Mouse (Mus musculus) midbrain, embryonic 15.5 days (tissue): ENCODE measurements around the gene Gp2. TPM values are rescaled to one million over a fixed set of nuclear protein-coding genes. Genes with fewer than 3 reads are reported as not detected.

Experiments
- ATAC-seq: fragments of 200-750 bp; cut with Nextera tagmentation; replicated peaks from 2 replicates; pipeline ENCODE4 v1.8.0; 2017; ENCODE audit warnings: moderate TSS enrichment
- H3K27ac ChIP-seq: fragments of 300-500 bp; sonication (generic); 2 replicates; pipeline ENCODE4 v1.5.1; 2015; ENCODE audit warnings: mild to moderate bottlenecking, inconsistent platforms
- H3K27me3 ChIP-seq: fragments of 300-500 bp; sonication (generic); replicated peaks from 2 replicates; pipeline ENCODE4 v1.6.1; 2015; ENCODE audit warnings: inconsistent platforms
- H3K36me3 ChIP-seq: fragments of 300-500 bp; sonication (generic); replicated peaks from 2 replicates; pipeline ENCODE4 v1.6.1; 2015; ENCODE audit warnings: inconsistent platforms
- H3K4me1 ChIP-seq: fragments of 300-500 bp; sonication (generic); 2 replicates; pipeline ENCODE4 v1.6.1; 2015; ENCODE audit warnings: inconsistent platforms
- H3K4me2 ChIP-seq: fragments of 300-500 bp; sonication (generic); 2 replicates; pipeline ENCODE4 v1.6.1; 2015; ENCODE audit warnings: inconsistent platforms, mild to moderate bottlenecking, moderate library complexity
- H3K4me3 ChIP-seq: fragments of 300-500 bp; sonication (generic); 2 replicates; pipeline ENCODE4 v1.5.1; 2015; ENCODE audit warnings: mild to moderate bottlenecking, inconsistent platforms
- H3K9ac ChIP-seq: fragments of 300-500 bp; sonication (generic); 2 replicates; pipeline ENCODE4 v1.6.1; 2015; ENCODE audit warnings: mild to moderate bottlenecking, inconsistent platforms
- H3K9me3 ChIP-seq: fragments of 300-500 bp; sonication (generic); 2 replicates; pipeline ENCODE4 v1.6.1; 2016; ENCODE audit warnings: inconsistent platforms
- WGBS: fragments of 180-500 bp; shearing (Covaris S2); methylation state at CpG from one replicate; pipeline ENCODE4 v1.1.7; 2015; ENCODE audit warnings: mixed read lengths; 5-methylcytosine and 5-hydroxymethylcytosine counted together
- polyA plus RNA-seq: library from polyadenylated mRNA; unstranded; fragments of >200 nt; fragmentation: Nextera tagmentation; extraction: Ambion mirVana; gene quantifications from 2 replicates; pipeline ENCODE4 v1.2.1, GENCODE M21; 2015

The Gp2 gene
- polyA plus RNA-seq, 1 experiment from 2014 or later: not detected

- H3K36me3 ChIP-seq: no peaks in the 10 kb centered on the region
- H3K4me2 ChIP-seq: no peak overlapping the region
- H3K27ac ChIP-seq: no peak overlapping the region
- no peaks in the 10 kb centered on the region for H3K9me3 ChIP-seq
- WGBS: 74% methylated on average over 13 of the region's 13 CpGs
- H3K9ac ChIP-seq: no peak overlapping the region
- no peak overlapping the region for H3K4me3 ChIP-seq
- H3K4me1 ChIP-seq: no peaks in the 10 kb centered on the region
- ATAC-seq: no peak
- no peaks in the 10 kb centered on the region for H3K27me3 ChIP-seq
Measured at GRCm38 (mm10) chr7:119394050-119394732, 64.9 kb downstream of the Gp2 start.

Other genes starting within 250 kb of the Gp2 start
- gene Umod, start 20.0 kb upstream of the Gp2 start, polyA plus RNA-seq: not detected in 2 replicates
- gene Acsm5, start 60.2 kb upstream of the Gp2 start, polyA plus RNA-seq: 0.15 TPM in 1 of 2 replicates, not detected in the other
- gene Pdilt, start 64.2 kb upstream of the Gp2 start, polyA plus RNA-seq: not detected in 2 replicates
- not detected in 2 replicates for gene Acsm2, start 95.1 kb upstream of the Gp2 start, polyA plus RNA-seq
- 0.19 TPM in 1 of 2 replicates, not detected in the other for gene Acsm1, start 147.7 kb upstream of the Gp2 start, polyA plus RNA-seq
- gene Acsm4, start 230.7 kb upstream of the Gp2 start, polyA plus RNA-seq: not detected in 2 replicates